Mouse (Mus musculus): ENCODE data around the gene 7420426K07Rik.

DNA sequence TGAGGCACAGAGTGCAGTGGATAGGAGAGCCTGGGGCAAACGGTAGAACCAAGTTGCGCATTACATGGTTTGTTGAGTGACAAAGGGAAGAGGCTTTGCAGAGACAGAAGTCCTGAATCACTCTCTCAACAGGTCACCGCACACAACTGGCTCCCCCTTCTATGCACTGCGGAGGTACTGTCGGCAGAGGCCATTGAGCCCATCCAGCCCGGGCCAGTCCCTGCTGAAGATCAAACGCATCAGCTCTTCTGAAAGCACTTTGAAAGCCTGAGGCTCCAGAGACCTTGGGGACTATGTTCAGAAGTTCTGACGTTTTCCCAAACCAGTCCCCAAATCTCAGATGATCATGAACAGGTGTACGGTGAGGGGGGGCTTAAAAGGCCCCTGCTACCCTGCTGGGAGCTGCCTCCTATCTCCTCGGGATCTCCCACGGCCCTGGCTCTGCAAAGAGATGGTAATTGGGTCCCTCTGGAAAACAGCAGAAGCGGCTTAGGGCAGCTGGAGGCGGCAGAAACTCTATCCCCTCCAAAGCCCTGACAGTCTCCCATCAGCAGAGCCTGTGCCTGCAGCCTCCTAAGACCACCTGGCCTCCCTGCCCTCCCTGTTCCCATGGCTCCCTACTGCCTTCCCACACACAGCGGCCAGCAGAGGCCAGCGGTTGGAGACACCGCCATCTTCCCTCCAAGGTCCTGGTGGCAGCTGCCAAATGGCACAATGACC is 32.4 kb downstream of the 7420426K07Rik start:
- TF ChIP-seq POLR2A (IDR thresholded peaks at IDR 0.05; ENCODE audit: low read depth, low read length) (no peak), CTCF (IDR thresholded peaks at IDR 0.05; ENCODE audit: extremely low read depth, insufficient read depth, insufficient read length, insufficient replicate concordance) (no peak)
